Mouse (Mus musculus) lung, postnatal 0 days (tissue): ENCODE data around the gene Il6st. TPM values are rescaled to one million over a fixed set of nuclear protein-coding genes. Genes with fewer than 3 reads are reported as not detected.

Experiments
- ATAC-seq: fragments of 200-750 bp; cut with Nextera tagmentation; 2 replicates; pipeline ENCODE4 v1.8.0; 2017; ENCODE audit warnings: moderate library complexity
- DNase-seq: peaks from one replicate; pipeline ENCODE4 v3.0.0-alpha.2; 2016; ENCODE audit warnings: low spot score
- H3K27ac ChIP-seq: fragments of 300-500 bp; sonication (generic); 2 replicates; pipeline ENCODE4 v1.5.1; 2014; ENCODE audit warnings: antibody characterized with exemption, mild to moderate bottlenecking, low read length, mixed read lengths
- H3K27me3 ChIP-seq: fragments of 300-500 bp; sonication (generic); replicated peaks from 2 replicates; pipeline ENCODE4 v1.6.1; 2014; ENCODE audit warnings: low read length, mixed read lengths; ENCODE audit not compliant: insufficient read depth
- H3K36me3 ChIP-seq: fragments of 300-500 bp; sonication (generic); 2 replicates; pipeline ENCODE4 v1.6.1; 2014; ENCODE audit warnings: low read length, mixed read lengths; ENCODE audit not compliant: insufficient read depth
- H3K4me1 ChIP-seq: fragments of 300-500 bp; sonication (generic); 2 replicates; pipeline ENCODE4 v1.6.1; 2014; ENCODE audit warnings: antibody characterized with exemption, low read depth, low read length, mixed read lengths; ENCODE audit not compliant: insufficient read depth
- H3K4me2 ChIP-seq: fragments of 300-500 bp; sonication (generic); replicated peaks from 2 replicates; pipeline ENCODE4 v1.6.1; 2014; ENCODE audit warnings: low read depth, mild to moderate bottlenecking, low read length, moderate library complexity, mixed read lengths
- H3K4me3 ChIP-seq: fragments of 300-500 bp; sonication (generic); 2 replicates; pipeline ENCODE4 v1.5.1; 2014; ENCODE audit warnings: low read depth, low read length
- H3K9ac ChIP-seq: fragments of 300-500 bp; sonication (generic); replicated peaks from 2 replicates; pipeline ENCODE4 v1.6.1; 2014; ENCODE audit warnings: low read depth, mild to moderate bottlenecking
- H3K9me3 ChIP-seq: fragments of 300-500 bp; sonication (generic); 2 replicates; pipeline ENCODE4 v1.6.1; 2016; ENCODE audit warnings: low read length, mixed read lengths
- CTCF ChIP-seq: IDR thresholded peaks from 2 replicates; pipeline ENCODE4 v1.5.1; 2016; ENCODE audit warnings: antibody characterized with exemption, mild to moderate bottlenecking
- EP300 ChIP-seq: IDR thresholded peaks from 2 replicates; pipeline ENCODE4 v1.6.1; 2016; ENCODE audit warnings: antibody characterized with exemption, mild to moderate bottlenecking, control low read depth
- WGBS: fragments of 180-500 bp; shearing (Covaris S2); extraction: QIAGEN DNeasy Blood & Tissue Kit; methylation state at CpG from one replicate; pipeline ENCODE4 v1.1.7; 2014; 5-methylcytosine and 5-hydroxymethylcytosine counted together
- polyA plus RNA-seq: library from polyadenylated mRNA; unstranded; fragments of >200 nt; fragmentation: Nextera tagmentation; extraction: Ambion mirVana; gene quantifications from 2 replicates; pipeline ENCODE4 v1.2.1, GENCODE M21; 2015

The Il6st gene
- 30.4 and 33.7 TPM in 2 replicates for polyA plus RNA-seq

GRCm38 (mm10) chr13:112463868-112464625, at the start of gene Il6st:
Gene Il6st (plus strand): TSS chr13:112464070.
- Histone ChIP-seq H3K4me2 (peak within 1 kb of the TSS; percentile 76), H3K36me3 (no peaks in the 10 kb centered on the region), H3K4me1 (peaks cover 17% of the 10 kb centered on the region; the same call in 1 of the 2 replicates), H3K4me3 (peak within 1 kb of the TSS; percentile 85), H3K9me3 (no peaks in the 10 kb centered on the region), H3K9ac (peak within 1 kb of the TSS; percentile 85), H3K27ac (peak within 1 kb of the TSS; percentile 96), H3K27me3 (no peaks in the 10 kb centered on the region)
- peak; percentile 13; the same call in 1 of the 2 replicates for TF ChIP-seq CTCF
- no peak for TF ChIP-seq EP300
- 2% methylated on average over 76 of the region's 85 CpGs for WGBS
- ATAC-seq (peak; percentile 99), DNase-seq (peak; percentile 98)

GRCm38 (mm10) chr13:112415896-112416295, 48.0 kb upstream of the Il6st start:
- no peak for TF ChIP-seq EP300
- TF ChIP-seq CTCF = no peak
- no peak overlapping the region for H3K9ac ChIP-seq
- H3K36me3 ChIP-seq = no peaks in the 10 kb centered on the region
- no peak for DNase-seq
- ATAC-seq = no peak
- H3K4me1 ChIP-seq = no peaks in the 10 kb centered on the region
- no peaks in the 10 kb centered on the region for H3K27me3 ChIP-seq
- no peaks in the 10 kb centered on the region for H3K9me3 ChIP-seq
- H3K27ac ChIP-seq = 0 out of 2 replicates have a peak overlapping the region, but pooled peaks have one; percentile 28
- 66% methylated on average over 6 of the region's 6 CpGs for WGBS
- H3K4me3 ChIP-seq = no peak overlapping the region
- H3K4me2 ChIP-seq = no peak overlapping the region

DNA sequence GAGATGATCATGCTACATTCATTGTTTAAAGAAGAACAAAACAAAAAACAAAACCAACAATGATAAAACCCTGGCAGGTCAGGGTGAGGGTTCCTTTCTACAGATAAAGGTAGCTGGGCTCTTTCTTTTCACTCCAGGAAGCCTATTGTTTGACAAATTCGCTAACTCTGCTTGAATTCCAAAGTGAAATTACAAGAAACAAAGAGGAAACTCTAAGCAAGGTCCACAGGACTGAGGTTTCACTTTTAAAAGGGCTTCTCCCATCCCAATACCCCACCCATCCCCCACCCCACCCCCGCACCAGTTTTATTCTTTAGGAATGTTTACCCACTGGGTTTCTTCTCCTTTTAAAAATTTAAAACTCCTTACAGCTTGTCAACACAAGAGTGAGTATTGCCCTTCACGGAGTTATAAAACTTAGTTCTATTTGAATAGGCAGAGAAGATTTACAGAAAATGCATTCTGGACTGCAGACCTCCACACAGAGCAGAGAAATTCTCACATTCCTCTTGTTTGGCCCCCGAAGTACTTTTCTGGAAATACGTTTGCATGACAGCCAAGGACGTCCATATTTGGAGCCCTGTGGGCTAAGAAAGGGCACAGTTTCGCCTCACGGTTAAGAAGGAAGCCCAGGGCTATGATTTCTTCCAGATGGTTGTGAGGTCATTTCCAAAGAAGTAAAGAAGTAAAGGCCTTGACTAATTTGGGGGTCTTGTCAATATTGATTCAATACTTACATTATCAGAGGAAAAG, 47.3 kb upstream of the Il6st start:
- peak; percentile 40 for DNase-seq
- ATAC-seq = peak; percentile 46; the same call in 1 of the 2 replicates
- H3K4me2 ChIP-seq = no peak overlapping the region; the same call in 1 of the 2 replicates
- H3K27me3 ChIP-seq = no peaks in the 10 kb centered on the region
- H3K9me3 ChIP-seq = no peaks in the 10 kb centered on the region
- H3K9ac ChIP-seq = no peak overlapping the region
- no peak overlapping the region for H3K4me3 ChIP-seq
- TF ChIP-seq EP300 (no peak), CTCF (no peak)
- 14% methylated on average over 8 of the region's 8 CpGs for WGBS
- H3K27ac ChIP-seq = peak overlapping the region; percentile 28
- no peaks in the 10 kb centered on the region for H3K4me1 ChIP-seq
- no peaks in the 10 kb centered on the region for H3K36me3 ChIP-seq

- ATAC-seq (peak; percentile 43; the same call in 1 of the 2 replicates), DNase-seq (peak; percentile 37)
- Histone ChIP-seq H3K27ac (peak overlapping the region; percentile 28; the same call in 1 of the 2 replicates), H3K4me1 (no peaks in the 10 kb centered on the region), H3K27me3 (no peaks in the 10 kb centered on the region), H3K4me3 (no peak overlapping the region), H3K4me2 (no peak overlapping the region), H3K36me3 (no peaks in the 10 kb centered on the region), H3K9ac (no peak overlapping the region), H3K9me3 (no peaks in the 10 kb centered on the region)
- TF ChIP-seq EP300 = no peak
- no peak for TF ChIP-seq CTCF
- WGBS = 32% methylated on average over 4 of the region's 4 CpGs
Measured at GRCm38 (mm10) chr13:112417163-112417523, 46.7 kb upstream of the Il6st start.

- WGBS = 74% methylated on average over 2 of the region's 2 CpGs
- DNase-seq (no peak), ATAC-seq (no peak)
- no peaks in the 10 kb centered on the region for H3K4me1 ChIP-seq
- H3K9ac ChIP-seq = no peak overlapping the region
- H3K27me3 ChIP-seq = no peaks in the 10 kb centered on the region
- no peak overlapping the region for H3K4me3 ChIP-seq
- H3K4me2 ChIP-seq = no peak overlapping the region
- H3K27ac ChIP-seq = no peak overlapping the region
- H3K36me3 ChIP-seq = no peaks in the 10 kb centered on the region
- H3K9me3 ChIP-seq = no peaks in the 10 kb centered on the region
- TF ChIP-seq EP300 (no peak), CTCF (no peak)
Measured at GRCm38 (mm10) chr13:112417861-112418423, 45.9 kb upstream of the Il6st start.

DNA sequence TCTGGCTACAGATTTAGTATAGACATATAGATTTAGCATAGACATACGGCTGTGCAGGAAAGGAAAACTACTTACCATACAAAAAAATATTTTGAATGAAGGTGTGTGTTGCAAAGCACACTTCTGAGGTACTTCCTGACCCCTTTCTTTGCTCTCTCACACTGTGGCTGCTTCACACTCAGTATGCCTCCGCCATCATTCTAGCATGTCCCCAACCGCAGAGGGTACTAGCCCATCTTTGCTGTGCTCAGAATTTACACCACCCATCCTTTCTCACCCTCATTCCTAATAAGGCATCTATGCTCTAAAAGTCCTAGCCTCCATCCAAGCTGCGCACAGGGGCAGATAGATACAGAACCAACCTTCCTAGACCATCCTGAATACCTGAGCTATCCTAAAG, 45.3 kb upstream of the Il6st start:
- Histone ChIP-seq H3K4me3 (no peak overlapping the region), H3K4me2 (no peak overlapping the region), H3K27ac (no peak overlapping the region), H3K36me3 (no peaks in the 10 kb centered on the region), H3K27me3 (no peaks in the 10 kb centered on the region), H3K4me1 (no peaks in the 10 kb centered on the region), H3K9ac (no peak overlapping the region), H3K9me3 (no peaks in the 10 kb centered on the region)
- WGBS = 96% methylated on average over 4 of the region's 4 CpGs
- ATAC-seq (no peak), DNase-seq (no peak)
- TF ChIP-seq EP300 (no peak), CTCF (no peak)
